In the genomic region with DNA sequence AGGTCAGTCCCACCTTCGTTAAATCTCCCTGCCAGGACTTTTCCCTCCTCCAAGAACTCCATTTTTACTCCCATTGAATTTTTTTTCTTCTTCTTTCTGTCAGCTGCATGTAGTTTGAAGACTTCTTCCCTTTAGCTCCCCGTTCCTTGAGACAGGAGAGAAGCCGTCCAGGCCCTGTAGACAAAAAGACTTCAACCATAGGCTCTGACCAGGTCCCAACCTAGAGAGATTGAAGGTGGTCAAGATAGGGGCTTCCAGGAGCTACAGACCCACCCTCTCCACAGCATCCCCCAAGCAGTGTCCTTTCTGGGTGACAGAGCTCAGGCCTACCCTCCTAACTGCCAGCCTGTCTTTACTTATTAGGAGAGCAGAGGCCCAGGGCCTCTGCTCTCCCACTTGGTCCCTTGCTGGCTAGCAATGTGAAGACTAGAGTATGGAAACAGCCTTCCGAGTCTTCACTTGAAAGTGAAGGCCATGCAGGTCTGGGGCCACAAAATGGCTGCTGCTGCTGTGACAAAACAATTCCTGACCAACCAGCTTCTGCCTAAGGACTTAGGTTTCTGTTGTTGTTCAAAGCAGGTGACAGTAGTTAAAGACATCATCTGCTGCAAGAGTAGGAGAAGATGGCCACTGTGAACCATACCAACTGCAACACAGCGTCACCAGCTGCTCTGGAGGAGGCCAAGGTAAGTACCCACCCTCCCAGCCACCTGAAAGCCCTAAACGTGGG, we compare ENCODE assay signal across 8 mouse cellular contexts. TPM values are rescaled to one million over a fixed set of nuclear protein-coding genes. Genes with fewer than 3 reads are reported as not detected.
DNase-seq lines count a peak whose midpoint lies in the region; ATAC-seq lines count a peak whose summit lies in the region.

No protein-coding gene starts in this region.

- ATAC-seq in embryonic facial prominence, embryonic 14.5 days (ENCODE audit: low read depth): no peak
- ATAC-seq in limb, embryonic 11.5 days (ENCODE audit: insufficient number of reproducible peaks, low FRiP score, low TSS enrichment, low read depth): no peak; the same call in 1 of the 2 replicates
- no peak for ATAC-seq in stomach, embryonic 15.5 days (ENCODE audit: insufficient read depth, low FRiP score, low read depth)

- peak overlapping the region; percentile 84 for H3K27ac ChIP-seq in heart, embryonic 10.5 days
- peak overlapping the region; percentile 87 for H3K27ac ChIP-seq in embryonic facial prominence, embryonic 14.5 days (replicated peaks; ENCODE audit: low read depth, low read length)
- 0 out of 2 replicates have a peak overlapping the region, but pooled peaks have one; percentile 30 for H3K27ac ChIP-seq in limb, embryonic 11.5 days (replicated peaks; ENCODE audit: low read depth, low read length)
- peak overlapping the region; percentile 80 for H3K27ac ChIP-seq in stomach, embryonic 15.5 days

- no peaks in the 10 kb centered on the region for H3K27me3 ChIP-seq in heart, embryonic 10.5 days (ENCODE audit: insufficient read depth, poor library complexity, severe bottlenecking)
- H3K27me3 ChIP-seq in embryonic facial prominence, embryonic 14.5 days (replicated peaks; ENCODE audit: control insufficient read depth, insufficient read depth, low read length): no peaks in the 10 kb centered on the region
- no peaks in the 10 kb centered on the region for H3K27me3 ChIP-seq in limb, embryonic 11.5 days (ENCODE audit: control insufficient read depth, insufficient read depth, low read length)
- H3K27me3 ChIP-seq in stomach, embryonic 15.5 days (replicated peaks): no peaks in the 10 kb centered on the region

- DNase-seq in heart, embryonic 10.5 days (ENCODE audit: low spot score): no peak
- DNase-seq in heart, postnatal 14 days: no peak
- DNase-seq in A20 (ENCODE audit: low read depth, low spot score): peak; percentile 62
- DNase-seq in embryonic facial prominence, embryonic 14.5 days (ENCODE audit: low spot score): no peak
- DNase-seq in limb, embryonic 11.5 days (ENCODE audit: low spot score): no peak
- no peak for DNase-seq in layer of hippocampus, adult 9-10 months (ENCODE audit: low spot score)
- DNase-seq in gastrocnemius, postnatal 10 days: no peak

- H3K4me1 ChIP-seq in heart, embryonic 10.5 days: peaks cover 46% of the 10 kb centered on the region
- peaks cover 26% of the 10 kb centered on the region for H3K4me1 ChIP-seq in embryonic facial prominence, embryonic 14.5 days (ENCODE audit: control insufficient read depth, insufficient read depth, low read length)
- H3K4me1 ChIP-seq in limb, embryonic 11.5 days (ENCODE audit: control insufficient read depth, insufficient read depth, low read length): peaks cover 17% of the 10 kb centered on the region; the same call in 1 of the 2 replicates
- H3K4me1 ChIP-seq in stomach, embryonic 15.5 days: peaks cover 24% of the 10 kb centered on the region

- no peaks in the 10 kb centered on the region for H3K9me3 ChIP-seq in heart, embryonic 10.5 days
- no peaks in the 10 kb centered on the region for H3K9me3 ChIP-seq in embryonic facial prominence, embryonic 14.5 days (ENCODE audit: control insufficient read depth, low read length)
- no peaks in the 10 kb centered on the region for H3K9me3 ChIP-seq in limb, embryonic 11.5 days (ENCODE audit: control insufficient read depth, low read length)
- no peaks in the 10 kb centered on the region for H3K9me3 ChIP-seq in stomach, embryonic 15.5 days

- intact Hi-C loops in heart, postnatal 14 days (cut with DNase I): no loop called here

- H3K4me2 ChIP-seq in embryonic facial prominence, embryonic 14.5 days (ENCODE audit: low read depth, low read length): peak overlapping the region; percentile 69
- peak overlapping the region; percentile 49 for H3K4me2 ChIP-seq in limb, embryonic 11.5 days (ENCODE audit: low read depth, severe bottlenecking)
- H3K4me2 ChIP-seq in stomach, embryonic 15.5 days: peak overlapping the region; percentile 52

- H3K4me3 ChIP-seq in heart, embryonic 10.5 days: peak overlapping the region; percentile 97
- peak overlapping the region; percentile 37 for H3K4me3 ChIP-seq in embryonic facial prominence, embryonic 14.5 days (ENCODE audit: low read depth, low read length)
- peak overlapping the region; percentile 20 for H3K4me3 ChIP-seq in limb, embryonic 11.5 days (ENCODE audit: low read depth, low read length)
- peak overlapping the region; percentile 28 for H3K4me3 ChIP-seq in stomach, embryonic 15.5 days (replicated peaks)

- peak overlapping the region; percentile 66 for H3K9ac ChIP-seq in embryonic facial prominence, embryonic 14.5 days (ENCODE audit: low read depth, low read length)
- H3K9ac ChIP-seq in limb, embryonic 11.5 days (ENCODE audit: low read length): peak overlapping the region; percentile 54
- peak overlapping the region; percentile 29; the same call in 1 of the 2 replicates for H3K9ac ChIP-seq in stomach, embryonic 15.5 days

- peaks cover 3% of the 10 kb centered on the region for H3K36me3 ChIP-seq in heart, embryonic 10.5 days
- 0 out of 2 replicates have a peak, but pooled peaks cover 10% of the 10 kb centered on the region for H3K36me3 ChIP-seq in embryonic facial prominence, embryonic 14.5 days (ENCODE audit: control insufficient read depth, insufficient read depth, low read length)
- 0 out of 2 replicates have a peak, but pooled peaks cover 2% of the 10 kb centered on the region for H3K36me3 ChIP-seq in limb, embryonic 11.5 days (ENCODE audit: control insufficient read depth, insufficient read depth, low read length)
- peaks cover 3% of the 10 kb centered on the region; the same call in 1 of the 2 replicates for H3K36me3 ChIP-seq in stomach, embryonic 15.5 days

- 54% methylated on average over 6 of the region's 6 CpGs for WGBS in heart, embryonic 10.5 days
- 52% methylated on average over 6 of the region's 6 CpGs for WGBS in embryonic facial prominence, embryonic 14.5 days
- WGBS in limb, embryonic 11.5 days: 51% methylated on average over 6 of the region's 6 CpGs
- 49% methylated on average over 6 of the region's 6 CpGs for WGBS in stomach, embryonic 15.5 days

RNA-seq across cellular contexts. Expression of gene Hexim2, which starts 1.4 kb away (rescaled TPM):
- polyA plus RNA-seq in heart, embryonic 10.5 days (2016; fragmentation: Nextera tagmentation; extraction: Ambion mirVana): 6.5 and 7.9 TPM in 2 replicates
- 1 to 10 TPM; 1.8 to 3.3 TPM for total RNA-seq in heart, postnatal 14 days (2021)
- 6.8 and 9.5 TPM in 2 replicates for polyA plus RNA-seq in embryonic facial prominence, embryonic 14.5 days (2014; fragmentation: Nextera tagmentation; extraction: Ambion mirVana)
- polyA plus RNA-seq in limb, embryonic 11.5 days (2014; fragmentation: Nextera tagmentation; extraction: Ambion mirVana): 8.3 and 9.5 TPM in 2 replicates
- polyA plus RNA-seq in stomach, embryonic 15.5 days (2015; fragmentation: Nextera tagmentation; extraction: Ambion mirVana): 6.8 and 8.7 TPM in 2 replicates
- total RNA-seq in gastrocnemius, postnatal 10 days (2021): 1 to 10 TPM; 5.8 to 6.7 TPM

RNA-seq across cellular contexts. Expression of gene Hexim1, which starts 17.6 kb away (rescaled TPM):
- 1.8 and 2.8 TPM in 2 replicates for polyA plus RNA-seq in heart, embryonic 10.5 days (2016; fragmentation: Nextera tagmentation; extraction: Ambion mirVana)
- total RNA-seq in heart, postnatal 14 days (2021): 10 to 100 TPM; 18.5 to 20.4 TPM
- 7.3 and 8.9 TPM in 2 replicates for polyA plus RNA-seq in embryonic facial prominence, embryonic 14.5 days (2014; fragmentation: Nextera tagmentation; extraction: Ambion mirVana)
- polyA plus RNA-seq in limb, embryonic 11.5 days (2014; fragmentation: Nextera tagmentation; extraction: Ambion mirVana): 5.2 and 5.6 TPM in 2 replicates
- polyA plus RNA-seq in stomach, embryonic 15.5 days (2015; fragmentation: Nextera tagmentation; extraction: Ambion mirVana): 5.1 and 5.4 TPM in 2 replicates
- 10 to 100 TPM; 24.0 to 26.7 TPM for total RNA-seq in gastrocnemius, postnatal 10 days (2021)

RNA-seq across cellular contexts. Expression of gene Acbd4, which starts 32.1 kb away (rescaled TPM):
- 9.8 and 10.2 TPM in 2 replicates for polyA plus RNA-seq in heart, embryonic 10.5 days (2016; fragmentation: Nextera tagmentation; extraction: Ambion mirVana)
- total RNA-seq in heart, postnatal 14 days (2021): 10 to 100 TPM; 30.5 to 34.5 TPM
- polyA plus RNA-seq in embryonic facial prominence, embryonic 14.5 days (2014; fragmentation: Nextera tagmentation; extraction: Ambion mirVana): 15.0 and 21.4 TPM in 2 replicates
- polyA plus RNA-seq in limb, embryonic 11.5 days (2014; fragmentation: Nextera tagmentation; extraction: Ambion mirVana): 4.8 and 5.2 TPM in 2 replicates
- polyA plus RNA-seq in stomach, embryonic 15.5 days (2015; fragmentation: Nextera tagmentation; extraction: Ambion mirVana): 19.2 and 23.7 TPM in 2 replicates
- total RNA-seq in gastrocnemius, postnatal 10 days (2021): 10 to 100 TPM; 34.9 to 50.5 TPM

RNA-seq across cellular contexts. Expression of gene Plcd3, which starts 32.2 kb away (rescaled TPM):
- 3.6 and 4.8 TPM in 2 replicates for polyA plus RNA-seq in heart, embryonic 10.5 days (2016; fragmentation: Nextera tagmentation; extraction: Ambion mirVana)
- 10 to 100 TPM; 19.4 to 20.9 TPM for total RNA-seq in heart, postnatal 14 days (2021)
- 3.0 and 3.2 TPM in 2 replicates for polyA plus RNA-seq in embryonic facial prominence, embryonic 14.5 days (2014; fragmentation: Nextera tagmentation; extraction: Ambion mirVana)
- polyA plus RNA-seq in limb, embryonic 11.5 days (2014; fragmentation: Nextera tagmentation; extraction: Ambion mirVana): 1.2 and 1.8 TPM in 2 replicates
- polyA plus RNA-seq in stomach, embryonic 15.5 days (2015; fragmentation: Nextera tagmentation; extraction: Ambion mirVana): 3.5 and 3.6 TPM in 2 replicates
- 1 to 10 TPM; 5.8 to 8.6 TPM for total RNA-seq in gastrocnemius, postnatal 10 days (2021)

RNA-seq across cellular contexts. Expression of gene Fmnl1, which starts 37.3 kb away (rescaled TPM):
- polyA plus RNA-seq in heart, embryonic 10.5 days (2016; fragmentation: Nextera tagmentation; extraction: Ambion mirVana): 0.92 and 1.2 TPM in 2 replicates
- 10 to 100 TPM; 16.8 to 21.6 TPM for total RNA-seq in heart, postnatal 14 days (2021)
- polyA plus RNA-seq in embryonic facial prominence, embryonic 14.5 days (2014; fragmentation: Nextera tagmentation; extraction: Ambion mirVana): 3.3 and 3.5 TPM in 2 replicates
- polyA plus RNA-seq in limb, embryonic 11.5 days (2014; fragmentation: Nextera tagmentation; extraction: Ambion mirVana): 0.20 and 0.69 TPM in 2 replicates
- 3.8 and 4.0 TPM in 2 replicates for polyA plus RNA-seq in stomach, embryonic 15.5 days (2015; fragmentation: Nextera tagmentation; extraction: Ambion mirVana)
- total RNA-seq in gastrocnemius, postnatal 10 days (2021): 1 to 10 TPM; 6.3 to 8.9 TPM

Comparison
In these comparisons a context has a peak if more than half of its experiments do, and no peak if none do; other contexts are left out.
1. H3K27ac ChIP-seq: peak in every context shown above with its lines; median percentile 87 in embryonic facial prominence, embryonic 14.5 days; 84 in heart, embryonic 10.5 days; 80 in stomach, embryonic 15.5 days; 30 in limb, embryonic 11.5 days.
2. H3K4me3 ChIP-seq: peak in every context shown above with its lines; median percentile 97 in heart, embryonic 10.5 days; 37 in embryonic facial prominence, embryonic 14.5 days; 28 in stomach, embryonic 15.5 days; 20 in limb, embryonic 11.5 days.